Mouse (Mus musculus): ENCODE measurements at regions not wholly inside any gene's neighbourhood (a gene's known extent, or its start where the extent isn't known, plus 50 kb on each side); places are given as distances from the start of the nearest gene placed in this dataset.
"Not testable (repeated sequence)": the region's sequence is repeated elsewhere in the genome, so short reads cannot be mapped to it uniquely, and the experiment has no call there.

GRCm38 (mm10) chr8:89982551-89982950, 365.6 kb downstream of the Tox3 start:
- Histone ChIP-seq H3K4me3 (no peak overlapping the region), H3K27ac (no peak overlapping the region), H3K9me3 (no peaks in the 10 kb centered on the region), H3K36me3 (no peaks in the 10 kb centered on the region), H3K4me1 (no peaks in the 10 kb centered on the region), H3K27me3 (no peaks in the 10 kb centered on the region), H3K4me2 (no peak overlapping the region), H3K9ac (no peak overlapping the region)
- WGBS = 45% methylated on average over 2 of the region's 2 CpGs
- no peak for ATAC-seq (ENCODE audit: insufficient number of reproducible peaks, insufficient read depth, low FRiP score, low TSS enrichment, low read depth)

GRCm38 (mm10) chr8:89981320-89981719, 366.8 kb downstream of the Tox3 start:
- 64% methylated on average over 2 of the region's 2 CpGs for WGBS
- H3K27ac ChIP-seq = no peak overlapping the region
- no peaks in the 10 kb centered on the region for H3K27me3 ChIP-seq
- no peak overlapping the region for H3K4me3 ChIP-seq
- no peaks in the 10 kb centered on the region for H3K4me1 ChIP-seq
- H3K4me2 ChIP-seq = no peak overlapping the region
- no peak for ATAC-seq (ENCODE audit: insufficient number of reproducible peaks, insufficient read depth, low FRiP score, low TSS enrichment, low read depth)
- H3K36me3 ChIP-seq = no peaks in the 10 kb centered on the region
- no peak overlapping the region for H3K9ac ChIP-seq
- no peaks in the 10 kb centered on the region for H3K9me3 ChIP-seq

GRCm38 (mm10) chr8:89980441-89980840, 367.7 kb downstream of the Tox3 start:
- Histone ChIP-seq H3K4me2 (no peak overlapping the region), H3K36me3 (no peaks in the 10 kb centered on the region), H3K27me3 (no peaks in the 10 kb centered on the region), H3K9ac (no peak overlapping the region), H3K4me3 (no peak overlapping the region), H3K4me1 (no peaks in the 10 kb centered on the region), H3K27ac (no peak overlapping the region), H3K9me3 (no peaks in the 10 kb centered on the region)
- ATAC-seq (ENCODE audit: insufficient number of reproducible peaks, insufficient read depth, low FRiP score, low TSS enrichment, low read depth) = no peak
- WGBS = 73% methylated on average over 4 of the region's 4 CpGs

GRCm38 (mm10) chr8:89962799-89963198, 385.3 kb downstream of the Tox3 start:
- Histone ChIP-seq H3K4me2 (no peak overlapping the region), H3K4me3 (no peak overlapping the region), H3K4me1 (no peaks in the 10 kb centered on the region), H3K27ac (no peak overlapping the region), H3K27me3 (no peaks in the 10 kb centered on the region), H3K36me3 (no peaks in the 10 kb centered on the region), H3K9ac (no peak overlapping the region), H3K9me3 (no peaks in the 10 kb centered on the region)
- WGBS = 91% methylated on average over 1 of the region's 1 CpGs
- ATAC-seq (ENCODE audit: insufficient number of reproducible peaks, insufficient read depth, low FRiP score, low TSS enrichment, low read depth) = no peak

- H3K4me1 ChIP-seq = no peaks in the 10 kb centered on the region
- no peak for ATAC-seq (ENCODE audit: insufficient number of reproducible peaks, insufficient read depth, low FRiP score, low TSS enrichment, low read depth)
- H3K4me2 ChIP-seq = no peak overlapping the region
- H3K36me3 ChIP-seq = no peaks in the 10 kb centered on the region
- no peak overlapping the region for H3K4me3 ChIP-seq
- no peaks in the 10 kb centered on the region for H3K9me3 ChIP-seq
- no peaks in the 10 kb centered on the region for H3K27me3 ChIP-seq
- no peak overlapping the region for H3K27ac ChIP-seq
- H3K9ac ChIP-seq = no peak overlapping the region
Measured at GRCm38 (mm10) chr8:89957486-89957885, 390.7 kb downstream of the Tox3 start.

- Histone ChIP-seq H3K4me3 (no peak overlapping the region), H3K27me3 (no peaks in the 10 kb centered on the region), H3K9ac (no peak overlapping the region), H3K36me3 (no peaks in the 10 kb centered on the region), H3K4me1 (no peaks in the 10 kb centered on the region), H3K4me2 (no peak overlapping the region), H3K9me3 (no peaks in the 10 kb centered on the region), H3K27ac (no peak overlapping the region)
- ATAC-seq (ENCODE audit: insufficient number of reproducible peaks, insufficient read depth, low FRiP score, low TSS enrichment, low read depth) = no peak
- 76% methylated on average over 11 of the region's 11 CpGs for WGBS
Measured at GRCm38 (mm10) chr8:89956482-89957020, 391.6 kb downstream of the Tox3 start.

GRCm38 (mm10) chr8:89938836-89939235, 409.3 kb downstream of the Tox3 start:
- no peaks in the 10 kb centered on the region for H3K27me3 ChIP-seq
- H3K27ac ChIP-seq = no peak overlapping the region
- H3K4me2 ChIP-seq = no peak overlapping the region
- 82% methylated on average over 1 of the region's 1 CpGs for WGBS
- 0 out of 2 replicates have a peak, but pooled peaks cover 2% of the 10 kb centered on the region for H3K4me1 ChIP-seq
- ATAC-seq (ENCODE audit: insufficient number of reproducible peaks, insufficient read depth, low FRiP score, low TSS enrichment, low read depth) = no peak
- no peak overlapping the region for H3K4me3 ChIP-seq
- H3K36me3 ChIP-seq = no peaks in the 10 kb centered on the region
- H3K9ac ChIP-seq = no peak overlapping the region
- H3K9me3 ChIP-seq = no peaks in the 10 kb centered on the region

- 88% methylated on average over 2 of the region's 2 CpGs for WGBS
- no peaks in the 10 kb centered on the region for H3K27me3 ChIP-seq
- ATAC-seq (ENCODE audit: insufficient number of reproducible peaks, insufficient read depth, low FRiP score, low TSS enrichment, low read depth) = no peak
- H3K4me1 ChIP-seq = 0 out of 2 replicates have a peak, but pooled peaks cover 2% of the 10 kb centered on the region
- H3K27ac ChIP-seq = no peak overlapping the region
- no peak overlapping the region for H3K4me3 ChIP-seq
- H3K9ac ChIP-seq = no peak overlapping the region
- H3K36me3 ChIP-seq = no peaks in the 10 kb centered on the region
- H3K9me3 ChIP-seq = no peaks in the 10 kb centered on the region
- no peak overlapping the region for H3K4me2 ChIP-seq
Measured at GRCm38 (mm10) chr8:89934521-89934920, 413.6 kb downstream of the Tox3 start.

GRCm38 (mm10) chr8:89926666-89927232, 421.4 kb downstream of the Tox3 start:
- ATAC-seq (ENCODE audit: insufficient number of reproducible peaks, insufficient read depth, low FRiP score, low TSS enrichment, low read depth) = no peak
- H3K36me3 ChIP-seq = no peaks in the 10 kb centered on the region

GRCm38 (mm10) chr8:89924697-89925096, 423.4 kb downstream of the Tox3 start:
- not testable (repeated sequence) for H3K9me3 ChIP-seq; H3K9ac ChIP-seq; H3K4me2 ChIP-seq; H3K4me3 ChIP-seq; H3K27me3 ChIP-seq; H3K36me3 ChIP-seq; H3K27ac ChIP-seq; ATAC-seq (ENCODE audit: insufficient number of reproducible peaks, insufficient read depth, low FRiP score, low TSS enrichment, low read depth); H3K4me1 ChIP-seq
- 97% methylated on average over 15 of the region's 22 CpGs for WGBS

More at GRCm38 (mm10) chr8:89926666-89927232, 421.4 kb downstream of the Tox3 start:
- no peaks in the 10 kb centered on the region for H3K27me3 ChIP-seq
- no peak overlapping the region for H3K27ac ChIP-seq
- no peak overlapping the region for H3K4me2 ChIP-seq
- H3K9ac ChIP-seq = no peak overlapping the region
- H3K4me3 ChIP-seq = no peak overlapping the region
- WGBS = 21% methylated on average over 3 of the region's 3 CpGs
- no peaks in the 10 kb centered on the region for H3K4me1 ChIP-seq
- H3K9me3 ChIP-seq = no peaks in the 10 kb centered on the region

GRCm38 (mm10) chr8:89914076-89914475, 434.1 kb downstream of the Tox3 start:
- no peak overlapping the region for H3K27ac ChIP-seq
- no peak overlapping the region for H3K4me2 ChIP-seq
- no peaks in the 10 kb centered on the region for H3K9me3 ChIP-seq
- H3K36me3 ChIP-seq = no peaks in the 10 kb centered on the region
- no peaks in the 10 kb centered on the region for H3K27me3 ChIP-seq
- no peak overlapping the region for H3K9ac ChIP-seq
- H3K4me1 ChIP-seq = no peaks in the 10 kb centered on the region
- ATAC-seq (ENCODE audit: insufficient number of reproducible peaks, insufficient read depth, low FRiP score, low TSS enrichment, low read depth) = no peak
- no peak overlapping the region for H3K4me3 ChIP-seq
- WGBS = 81% methylated on average over 6 of the region's 6 CpGs

GRCm38 (mm10) chr8:89906200-89906599, 441.9 kb downstream of the Tox3 start:
- no peak overlapping the region for H3K4me2 ChIP-seq
- H3K4me1 ChIP-seq = no peaks in the 10 kb centered on the region
- no peaks in the 10 kb centered on the region for H3K9me3 ChIP-seq
- 79% methylated on average over 6 of the region's 6 CpGs for WGBS
- no peak for ATAC-seq (ENCODE audit: insufficient number of reproducible peaks, insufficient read depth, low FRiP score, low TSS enrichment, low read depth)
- no peaks in the 10 kb centered on the region for H3K27me3 ChIP-seq
- H3K27ac ChIP-seq = no peak overlapping the region
- H3K36me3 ChIP-seq = no peaks in the 10 kb centered on the region
- no peak overlapping the region for H3K4me3 ChIP-seq
- H3K9ac ChIP-seq = no peak overlapping the region
